Mouse (Mus musculus): ENCODE results near the gene Hhat. TPM values are rescaled to one million over a fixed set of nuclear protein-coding genes. Genes with fewer than 3 reads are reported as not detected.

Gene Hhat
- total and polyA plus RNA-seq, 3 experiments: 0.22 TPM; not detected in 2

GRCm38 (mm10) chr1:192531490-192532146 lies 239.4 kb downstream of the Hhat start:
- Histone ChIP-seq H3K4me1 (ENCODE audit: insufficient read depth, low read depth, low read length) (no peaks in the 10 kb centered on the region), H3K9me3 (replicated peaks) (peaks cover 40% of the 10 kb centered on the region), H3K4me3 (ENCODE audit: low read depth, low read length) (no peak overlapping the region), H3K36me3 (replicated peaks) (no peaks in the 10 kb centered on the region), H3K27me3 (ENCODE audit: insufficient read depth, low read length) (no peaks in the 10 kb centered on the region)
- TF ChIP-seq POLR2AphosphoS5 (IDR thresholded peaks at IDR 0.05; ENCODE audit: insufficient replicate concordance, low read depth, low read length) (no peak), TAL1 (conservative IDR thresholded peaks at IDR 0.05; ENCODE audit: low read depth, low read length) (no peak), GATA2 (IDR thresholded peaks at IDR 0.05; ENCODE audit: borderline replicate concordance, low read depth, low read length) (no peak), GATA1 (IDR thresholded peaks at IDR 0.05; ENCODE audit: borderline replicate concordance, low read length) (no peak)
- no peak for ATAC-seq (ENCODE audit: extremely low read depth, insufficient number of reproducible peaks, low FRiP score, poor library complexity, severe bottlenecking)
- no peak for DNase-seq (ENCODE audit: low spot score)

GRCm38 (mm10) chr1:192525711-192526350 lies 245.2 kb downstream of the Hhat start:
- no peaks in the 10 kb centered on the region for H3K36me3 ChIP-seq (replicated peaks)
- H3K27me3 ChIP-seq (ENCODE audit: insufficient read depth, low read length): no peaks in the 10 kb centered on the region
- DNase-seq (ENCODE audit: low spot score) (no peak), ATAC-seq (ENCODE audit: extremely low read depth, insufficient number of reproducible peaks, low FRiP score, poor library complexity, severe bottlenecking) (no peak)
- H3K4me1 ChIP-seq (ENCODE audit: insufficient read depth, low read depth, low read length): no peaks in the 10 kb centered on the region
- H3K9me3 ChIP-seq (replicated peaks): peaks cover 76% of the 10 kb centered on the region
- no peak for TF ChIP-seq GATA1 (IDR thresholded peaks at IDR 0.05; ENCODE audit: borderline replicate concordance, low read length)
- no peak for TF ChIP-seq TAL1 (conservative IDR thresholded peaks at IDR 0.05; ENCODE audit: low read depth, low read length)
- TF ChIP-seq GATA2 (IDR thresholded peaks at IDR 0.05; ENCODE audit: borderline replicate concordance, low read depth, low read length): no peak
- no peak for TF ChIP-seq CTCF (IDR thresholded peaks at IDR 0.05; ENCODE audit: low read depth, low read length)
- TF ChIP-seq POLR2AphosphoS5 (IDR thresholded peaks at IDR 0.05; ENCODE audit: insufficient replicate concordance, low read depth, low read length): no peak
- no peak overlapping the region for H3K4me3 ChIP-seq (ENCODE audit: low read depth, low read length)

- TF ChIP-seq GATA2 (IDR thresholded peaks at IDR 0.05; ENCODE audit: borderline replicate concordance, low read depth, low read length) (no peak), GATA1 (IDR thresholded peaks at IDR 0.05; ENCODE audit: borderline replicate concordance, low read length) (no peak), POLR2AphosphoS5 (IDR thresholded peaks at IDR 0.05; ENCODE audit: insufficient replicate concordance, low read depth, low read length) (no peak), TAL1 (conservative IDR thresholded peaks at IDR 0.05; ENCODE audit: low read depth, low read length) (no peak), CTCF (IDR thresholded peaks at IDR 0.05; ENCODE audit: low read depth, low read length) (no peak)
- no peak for DNase-seq (ENCODE audit: low spot score)
- Histone ChIP-seq H3K27me3 (ENCODE audit: insufficient read depth, low read length) (no peaks in the 10 kb centered on the region), H3K4me1 (ENCODE audit: insufficient read depth, low read depth, low read length) (no peaks in the 10 kb centered on the region), H3K9me3 (replicated peaks) (peaks cover 88% of the 10 kb centered on the region), H3K4me3 (ENCODE audit: low read depth, low read length) (no peak overlapping the region), H3K36me3 (replicated peaks) (no peaks in the 10 kb centered on the region)
- ATAC-seq (ENCODE audit: extremely low read depth, insufficient number of reproducible peaks, low FRiP score, poor library complexity, severe bottlenecking): no peak
Observed at GRCm38 (mm10) chr1:192522376-192523178, 248.4 kb downstream of the Hhat start.

- Histone ChIP-seq H3K4me1 (ENCODE audit: insufficient read depth, low read depth, low read length) (no peaks in the 10 kb centered on the region), H3K4me3 (ENCODE audit: low read depth, low read length) (no peak overlapping the region), H3K36me3 (replicated peaks) (no peaks in the 10 kb centered on the region), H3K9me3 (replicated peaks) (peaks cover 84% of the 10 kb centered on the region), H3K27me3 (ENCODE audit: insufficient read depth, low read length) (no peaks in the 10 kb centered on the region)
- TF ChIP-seq GATA1 (IDR thresholded peaks at IDR 0.05; ENCODE audit: borderline replicate concordance, low read length) (no peak), POLR2AphosphoS5 (IDR thresholded peaks at IDR 0.05; ENCODE audit: insufficient replicate concordance, low read depth, low read length) (no peak), GATA2 (IDR thresholded peaks at IDR 0.05; ENCODE audit: borderline replicate concordance, low read depth, low read length) (no peak), CTCF (IDR thresholded peaks at IDR 0.05; ENCODE audit: low read depth, low read length) (no peak), TAL1 (conservative IDR thresholded peaks at IDR 0.05; ENCODE audit: low read depth, low read length) (no peak)
- ATAC-seq (ENCODE audit: extremely low read depth, insufficient number of reproducible peaks, low FRiP score, poor library complexity, severe bottlenecking) (no peak), DNase-seq (ENCODE audit: low spot score) (no peak)
Observed at GRCm38 (mm10) chr1:192520836-192521435, 250.1 kb downstream of the Hhat start.

- no peak overlapping the region for H3K4me3 ChIP-seq (ENCODE audit: low read depth, low read length)
- no peak for TF ChIP-seq GATA2 (IDR thresholded peaks at IDR 0.05; ENCODE audit: borderline replicate concordance, low read depth, low read length)
- TF ChIP-seq POLR2AphosphoS5 (IDR thresholded peaks at IDR 0.05; ENCODE audit: insufficient replicate concordance, low read depth, low read length): no peak
- no peak for TF ChIP-seq GATA1 (IDR thresholded peaks at IDR 0.05; ENCODE audit: borderline replicate concordance, low read length)
- TF ChIP-seq CTCF (IDR thresholded peaks at IDR 0.05; ENCODE audit: low read depth, low read length): no peak
- TF ChIP-seq TAL1 (conservative IDR thresholded peaks at IDR 0.05; ENCODE audit: low read depth, low read length): no peak
- no peaks in the 10 kb centered on the region for H3K36me3 ChIP-seq (replicated peaks)
- no peaks in the 10 kb centered on the region for H3K4me1 ChIP-seq (ENCODE audit: insufficient read depth, low read depth, low read length)
- no peak for ATAC-seq (ENCODE audit: extremely low read depth, insufficient number of reproducible peaks, low FRiP score, poor library complexity, severe bottlenecking)
- no peak for DNase-seq (ENCODE audit: low spot score)
- H3K9me3 ChIP-seq (replicated peaks): peaks cover 79% of the 10 kb centered on the region
- H3K27me3 ChIP-seq (ENCODE audit: insufficient read depth, low read length): no peaks in the 10 kb centered on the region
Observed at GRCm38 (mm10) chr1:192519713-192520112, 251.3 kb downstream of the Hhat start.

Data from G1E (cell line).